In genomic region chr2:26501651-26502141, GRCm38 (mm10) we compare ENCODE assay signal across 8 mouse cellular contexts. TPM values are rescaled to one million over a fixed set of nuclear protein-coding genes. Genes with fewer than 3 reads are reported as not detected.
DNase-seq lines count a peak whose midpoint lies in the region; ATAC-seq and TF ChIP-seq lines count a peak whose summit lies in the region.

No protein-coding gene starts in this region.

- WGBS in forebrain, embryonic 12.5 days, result under 1% methylated on average over 15 of the region's 15 CpGs
- WGBS in kidney, postnatal 0 days, result 7% methylated on average over 15 of the region's 15 CpGs

- DNase-seq in kidney, postnatal 0 days (ENCODE audit: low spot score), result no peak
- peak; percentile 76 for DNase-seq in neural tube, embryonic 10.5 days (ENCODE audit: extremely low spot score, low spot score)
- DNase-seq in cerebellum, adult 11 months, result no peak
- no peak for DNase-seq in left cerebral cortex, adult 9 months (ENCODE audit: low spot score in 2 of 2)

- peaks cover 4% of the 10 kb centered on the region; the same call in 1 of the 2 replicates for H3K4me1 ChIP-seq in erythroblast, embryonic 14.5 days (ENCODE audit: control insufficient read depth)
- H3K4me1 ChIP-seq in E14TG2a.4 (replicated peaks; ENCODE audit: low read depth, low read length), result peaks cover 84% of the 10 kb centered on the region
- H3K4me1 ChIP-seq in forebrain, embryonic 12.5 days, result peaks cover 92% of the 10 kb centered on the region
- peaks cover 66% of the 10 kb centered on the region for H3K4me1 ChIP-seq in kidney, postnatal 0 days (replicated peaks; ENCODE audit: insufficient read depth, low read length)

- ATAC-seq in erythroblast, adult 5-6 weeks (replicated peaks; ENCODE audit: low FRiP score, poor library complexity, severe bottlenecking), result no peak
- peak; percentile 50 for ATAC-seq in forebrain, embryonic 12.5 days (ENCODE audit: low FRiP score)
- no peak; the same call in 1 of the 2 replicates for ATAC-seq in kidney, postnatal 0 days (replicated peaks; ENCODE audit: low FRiP score, low read depth)

- peak overlapping the region; percentile 92 for H3K9ac ChIP-seq in forebrain, embryonic 12.5 days
- peak overlapping the region; percentile 86 for H3K9ac ChIP-seq in kidney, postnatal 0 days (ENCODE audit: low read depth, low read length)

- H3K27ac ChIP-seq in forebrain, embryonic 12.5 days, result peak overlapping the region; percentile 99
- H3K27ac ChIP-seq in kidney, postnatal 0 days, result peak overlapping the region; percentile 84; the same call in 1 of the 2 replicates

- peak overlapping the region; percentile 13 for H3K4me3 ChIP-seq in erythroblast, embryonic 14.5 days (replicated peaks)
- H3K4me3 ChIP-seq in E14TG2a.4 (replicated peaks; ENCODE audit: low read length), result peak overlapping the region; percentile 97
- peak overlapping the region; percentile 93 for H3K4me3 ChIP-seq in forebrain, embryonic 12.5 days (replicated peaks)
- H3K4me3 ChIP-seq in kidney, postnatal 0 days (replicated peaks; ENCODE audit: low read depth, low read length), result peak overlapping the region; percentile 80

- peaks cover 60% of the 10 kb centered on the region for H3K27me3 ChIP-seq in erythroblast, embryonic 14.5 days (ENCODE audit: control insufficient read depth)
- peaks cover 11% of the 10 kb centered on the region for H3K27me3 ChIP-seq in E14TG2a.4 (ENCODE audit: insufficient read depth, low read length)
- H3K27me3 ChIP-seq in forebrain, embryonic 12.5 days, result no peaks in the 10 kb centered on the region
- no peaks in the 10 kb centered on the region for H3K27me3 ChIP-seq in kidney, postnatal 0 days (ENCODE audit: insufficient read depth, low read length)

- no peaks in the 10 kb centered on the region for H3K36me3 ChIP-seq in erythroblast, embryonic 14.5 days (ENCODE audit: control insufficient read depth)
- H3K36me3 ChIP-seq in E14TG2a.4 (ENCODE audit: insufficient read depth, low read length), result peaks cover 37% of the 10 kb centered on the region
- peaks cover 26% of the 10 kb centered on the region for H3K36me3 ChIP-seq in forebrain, embryonic 12.5 days (replicated peaks)
- H3K36me3 ChIP-seq in kidney, postnatal 0 days (ENCODE audit: insufficient read depth, low read length), result no peaks in the 10 kb centered on the region

- no peaks in the 10 kb centered on the region for H3K9me3 ChIP-seq in erythroblast, embryonic 14.5 days (ENCODE audit: control insufficient read depth, low read length)
- H3K9me3 ChIP-seq in E14TG2a.4 (ENCODE audit: low read length), result no peaks in the 10 kb centered on the region
- H3K9me3 ChIP-seq in forebrain, embryonic 12.5 days, result no peaks in the 10 kb centered on the region
- no peaks in the 10 kb centered on the region for H3K9me3 ChIP-seq in kidney, postnatal 0 days (replicated peaks; ENCODE audit: low read length)

- no peak for TF ChIP-seq CTCF in E14TG2a.4 (conservative IDR thresholded peaks at IDR 0.05; ENCODE audit: low read length)
- no peak for TF ChIP-seq CTCF in kidney, postnatal 0 days (IDR thresholded peaks at IDR 0.05; ENCODE audit: low read depth)

- peak overlapping the region; percentile 60 for H3K4me2 ChIP-seq in forebrain, embryonic 12.5 days
- peak overlapping the region; percentile 89 for H3K4me2 ChIP-seq in kidney, postnatal 0 days (ENCODE audit: low read length)

RNA-seq across cellular contexts. Expression of gene Notch1, which starts 14.8 kb away (rescaled TPM):
- 0.07 and 0.41 TPM in 2 replicates for polyA plus RNA-seq in erythroblast, embryonic 14.5 days (2012)
- total RNA-seq in erythroblast, adult 5-6 weeks (2015; ENCODE audit: low replicate concordance), result 7.3 and 10.0 TPM in 2 replicates
- total RNA-seq in erythroblast, adult 5-6 weeks (2017; ENCODE audit: low replicate concordance), result 3.3 and 4.6 TPM in 2 replicates
- 49.5 and 61.8 TPM in 2 replicates for polyA plus RNA-seq in forebrain, embryonic 12.5 days (2016; fragmentation: Nextera tagmentation; extraction: Ambion mirVana)
- 12.1 and 12.9 TPM in 2 replicates for polyA plus RNA-seq in kidney, postnatal 0 days (2015; fragmentation: Nextera tagmentation; extraction: Ambion mirVana)

RNA-seq across cellular contexts. Expression of gene Sec16a, which starts 56.7 kb away (rescaled TPM):
- 0.67 and 1.1 TPM in 2 replicates for polyA plus RNA-seq in erythroblast, embryonic 14.5 days (2012)
- total RNA-seq in erythroblast, adult 5-6 weeks (2015; ENCODE audit: low replicate concordance), result 12.5 and 18.8 TPM in 2 replicates
- 9.3 and 14.9 TPM in 2 replicates for total RNA-seq in erythroblast, adult 5-6 weeks (2017; ENCODE audit: low replicate concordance)
- polyA plus RNA-seq in forebrain, embryonic 12.5 days (2016; fragmentation: Nextera tagmentation; extraction: Ambion mirVana), result 30.0 and 33.9 TPM in 2 replicates
- 16.4 and 16.6 TPM in 2 replicates for polyA plus RNA-seq in kidney, postnatal 0 days (2015; fragmentation: Nextera tagmentation; extraction: Ambion mirVana)

Comparison
In these comparisons a context has a peak if more than half of its experiments do, and no peak if none do; other contexts are left out.
1. H3K4me3 ChIP-seq: peak in every context shown above with its lines; median percentile 97 in E14TG2a.4; 93 in forebrain, embryonic 12.5 days; 80 in kidney, postnatal 0 days; 13 in erythroblast, embryonic 14.5 days.